Mouse (Mus musculus) liver, embryonic 11.5 days (tissue): ENCODE measurements around the gene Chmp3. TPM values are rescaled to one million over a fixed set of nuclear protein-coding genes. Genes with fewer than 3 reads are reported as not detected.

Experiments used
- ATAC-seq: fragments of 200-750 bp; cut with Nextera tagmentation; replicated peaks from 2 replicates; pipeline ENCODE4 v1.8.0; 2017; ENCODE audit warnings: moderate number of reproducible peaks, mild to moderate bottlenecking, moderate TSS enrichment, moderate library complexity; ENCODE audit not compliant: low FRiP score
- DNase-seq: peaks from one replicate; pipeline ENCODE4 v3.0.0-alpha.2; 2017; ENCODE audit warnings: low spot score
- H3K27ac ChIP-seq: fragments of 300-500 bp; sonication (generic); 2 replicates; pipeline ENCODE4 v1.5.1; 2014; ENCODE audit warnings: mild to moderate bottlenecking, low read depth, low read length, control low read depth
- H3K27me3 ChIP-seq: fragments of 300-500 bp; sonication (generic); replicated peaks from 2 replicates; pipeline ENCODE4 v1.6.1; 2014; ENCODE audit warnings: low read length, mixed read lengths; ENCODE audit not compliant: control insufficient read depth, insufficient read depth
- H3K36me3 ChIP-seq: fragments of 300-500 bp; sonication (generic); 2 replicates; pipeline ENCODE4 v1.6.1; 2014; ENCODE audit warnings: mild to moderate bottlenecking, low read length, moderate library complexity, mixed read lengths; ENCODE audit not compliant: control insufficient read depth, insufficient read depth
- H3K4me1 ChIP-seq: fragments of 300-500 bp; sonication (generic); replicated peaks from 2 replicates; pipeline ENCODE4 v1.6.1; 2014; ENCODE audit warnings: low read length, mixed read lengths; ENCODE audit not compliant: control insufficient read depth, insufficient read depth
- H3K4me2 ChIP-seq: fragments of 300-500 bp; sonication (generic); 2 replicates; pipeline ENCODE4 v1.6.1; 2014; ENCODE audit warnings: mild to moderate bottlenecking, control low read depth, moderate library complexity
- H3K4me3 ChIP-seq: fragments of 300-500 bp; sonication (generic); 2 replicates; pipeline ENCODE4 v1.5.1; 2014; ENCODE audit warnings: low read depth, low read length, control low read depth
- H3K9ac ChIP-seq: fragments of 300-500 bp; sonication (generic); 2 replicates; pipeline ENCODE4 v1.6.1; 2014; ENCODE audit warnings: low read depth, low read length, control low read depth
- H3K9me3 ChIP-seq: fragments of 300-500 bp; sonication (generic); 2 replicates; pipeline ENCODE4 v1.6.1; 2016; ENCODE audit warnings: low read length, inconsistent platforms, mixed read lengths; ENCODE audit not compliant: control insufficient read depth
- WGBS: fragments of 180-500 bp; shearing (Covaris S2); extraction: QIAGEN DNeasy Blood & Tissue Kit; methylation state at CpG from one replicate; pipeline ENCODE4 v1.1.7; 2014; 5-methylcytosine and 5-hydroxymethylcytosine counted together
- polyA plus RNA-seq: library from polyadenylated mRNA; unstranded; fragments of >200 nt; fragmentation: Nextera tagmentation; extraction: Ambion mirVana; gene quantifications from 2 replicates; pipeline ENCODE4 v1.2.1, GENCODE M21; 2014

The Chmp3 gene
- 48.2 and 54.3 TPM in 2 replicates for polyA plus RNA-seq

DNA sequence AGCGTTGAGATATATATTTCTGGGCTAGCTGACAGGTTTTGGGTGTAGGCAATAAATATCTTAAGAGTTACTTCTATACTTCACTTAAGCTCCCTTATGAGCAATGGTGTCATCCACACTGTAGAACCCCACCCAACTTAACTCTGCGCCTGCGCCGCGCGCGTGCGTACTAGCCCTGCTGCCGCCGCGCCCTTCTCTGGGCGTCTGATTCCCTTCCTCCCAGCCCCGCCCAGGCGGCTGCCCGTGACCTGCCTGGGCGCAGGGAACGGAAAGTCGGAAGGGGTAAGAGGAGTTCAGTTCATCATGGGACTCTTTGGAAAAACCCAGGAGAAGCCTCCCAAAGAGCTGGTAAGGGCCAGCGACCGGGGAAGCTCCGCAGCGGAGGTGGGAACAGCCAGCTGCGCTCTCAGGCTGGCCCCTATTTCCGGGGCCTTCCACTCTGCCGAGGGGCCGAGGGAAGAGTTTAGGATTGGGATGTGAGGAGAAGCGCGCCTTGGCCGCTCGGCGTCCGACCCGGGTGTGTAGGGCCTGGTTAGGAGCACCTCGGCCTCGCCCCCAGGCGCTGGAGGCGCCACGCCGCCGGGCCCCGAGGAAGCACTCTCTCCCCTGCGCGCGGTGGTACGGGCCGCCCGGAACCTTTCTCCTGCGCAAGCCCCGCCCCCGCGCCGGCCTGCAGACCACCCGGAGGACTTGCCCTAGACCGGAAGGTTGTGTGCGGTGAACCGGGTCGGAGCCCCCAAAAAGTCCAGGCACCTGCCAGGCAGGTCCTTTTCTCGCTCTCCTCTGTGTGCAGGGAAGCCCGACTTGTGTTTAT lies at the start of gene Chmp3:
Gene Chmp3, plus strand, starts transcription at position 112 of the 814 bp plus-strand sequence.
- H3K9me3 ChIP-seq = no peaks in the 10 kb centered on the region
- H3K4me1 ChIP-seq = peaks cover 3% of the 10 kb centered on the region
- H3K27me3 ChIP-seq = no peaks in the 10 kb centered on the region
- ATAC-seq = peak; percentile 97
- H3K36me3 ChIP-seq = peaks cover 5% of the 10 kb centered on the region; the same call in 1 of the 2 replicates
- H3K4me2 ChIP-seq = peak within 1 kb of the TSS; percentile 70
- peak within 1 kb of the TSS; percentile 96 for H3K27ac ChIP-seq
- peak; percentile 96 for DNase-seq
- under 1% methylated on average over 58 of the region's 59 CpGs for WGBS
- peak within 1 kb of the TSS; percentile 96 for H3K9ac ChIP-seq
- peak within 1 kb of the TSS; percentile 82 for H3K4me3 ChIP-seq

DNA sequence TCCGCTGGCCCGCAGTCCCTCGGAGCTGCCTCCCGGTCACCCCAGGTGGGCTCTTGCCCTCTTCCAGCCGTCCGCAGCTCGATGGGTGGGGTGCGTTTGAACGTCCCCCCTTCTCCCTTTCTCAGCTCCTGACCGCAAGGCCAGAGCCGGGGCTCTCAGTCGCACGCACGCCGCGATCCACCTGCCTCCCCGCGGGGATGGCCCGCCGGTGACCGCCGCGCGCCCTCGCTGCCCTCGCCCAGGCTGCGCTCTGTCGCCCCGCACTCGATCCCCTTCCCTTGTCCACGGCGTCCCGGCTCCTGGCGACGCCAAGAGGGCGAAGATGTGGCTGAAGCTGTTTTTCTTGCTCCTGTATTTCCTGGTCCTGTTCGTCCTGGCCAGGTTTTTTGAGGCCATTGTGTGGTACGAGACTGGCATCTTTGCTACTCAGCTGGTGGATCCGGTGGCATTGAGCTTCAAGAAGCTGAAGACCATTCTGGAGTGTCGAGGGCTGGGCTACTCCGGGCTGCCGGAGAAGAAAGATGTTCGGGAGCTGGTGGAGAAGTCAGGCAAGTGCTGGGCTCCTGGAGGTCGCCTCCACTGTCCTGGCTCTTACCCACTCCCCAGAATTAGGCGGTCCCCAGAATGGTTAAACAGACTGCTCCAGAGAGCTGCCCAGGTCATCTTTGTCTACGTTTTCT lies 49.1 kb upstream of the Chmp3 start:
- Histone ChIP-seq H3K4me2 (peak overlapping the region; percentile 92), H3K9ac (peak overlapping the region; percentile 92), H3K4me1 (peaks cover 13% of the 10 kb centered on the region), H3K27ac (peak overlapping the region; percentile 93), H3K9me3 (no peaks in the 10 kb centered on the region), H3K27me3 (no peaks in the 10 kb centered on the region), H3K4me3 (peak overlapping the region; percentile 84), H3K36me3 (no peaks in the 10 kb centered on the region; the same call in 1 of the 2 replicates)
- under 1% methylated on average over 46 of the region's 46 CpGs for WGBS
- ATAC-seq (peak; percentile 40), DNase-seq (peak; percentile 79)

GRCm38 (mm10) chr6:71500575-71500974 lies 43.0 kb upstream of the Chmp3 start:
- H3K36me3 ChIP-seq = peaks cover 6% of the 10 kb centered on the region; the same call in 1 of the 2 replicates
- H3K4me3 ChIP-seq = no peak overlapping the region
- no peak overlapping the region for H3K4me2 ChIP-seq
- H3K9ac ChIP-seq = no peak overlapping the region
- H3K9me3 ChIP-seq = no peaks in the 10 kb centered on the region
- peaks cover 4% of the 10 kb centered on the region for H3K4me1 ChIP-seq
- ATAC-seq (no peak), DNase-seq (no peak)
- 74% methylated on average over 3 of the region's 3 CpGs for WGBS
- H3K27ac ChIP-seq = no peak overlapping the region
- no peaks in the 10 kb centered on the region for H3K27me3 ChIP-seq

DNA sequence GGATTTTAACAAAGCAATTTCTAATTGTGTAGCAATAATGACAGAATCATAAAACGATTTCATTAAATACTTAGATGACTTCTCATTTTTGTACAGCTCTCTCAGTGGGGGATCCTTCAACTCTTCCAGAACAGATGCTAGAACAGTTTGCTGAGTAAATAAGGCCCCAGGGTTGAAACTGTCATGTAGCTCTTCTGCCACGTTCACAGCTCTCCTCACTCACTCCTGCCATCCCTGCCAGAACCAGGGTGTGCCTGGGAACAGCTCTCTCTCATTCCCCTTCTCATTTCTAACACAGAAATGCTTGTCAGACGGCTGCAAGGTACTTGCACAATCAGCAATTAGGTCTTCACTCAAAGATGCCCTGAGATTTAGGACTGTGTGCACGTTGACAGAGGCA lies 40.6 kb upstream of the Chmp3 start:
- WGBS = 69% methylated on average over 4 of the region's 4 CpGs
- H3K36me3 ChIP-seq = 0 out of 2 replicates have a peak, but pooled peaks cover 6% of the 10 kb centered on the region
- H3K4me3 ChIP-seq = no peak overlapping the region
- H3K4me1 ChIP-seq = no peaks in the 10 kb centered on the region
- no peak overlapping the region for H3K27ac ChIP-seq
- H3K4me2 ChIP-seq = no peak overlapping the region
- ATAC-seq (no peak), DNase-seq (no peak)
- no peaks in the 10 kb centered on the region for H3K27me3 ChIP-seq
- no peaks in the 10 kb centered on the region for H3K9me3 ChIP-seq
- no peak overlapping the region for H3K9ac ChIP-seq

DNA sequence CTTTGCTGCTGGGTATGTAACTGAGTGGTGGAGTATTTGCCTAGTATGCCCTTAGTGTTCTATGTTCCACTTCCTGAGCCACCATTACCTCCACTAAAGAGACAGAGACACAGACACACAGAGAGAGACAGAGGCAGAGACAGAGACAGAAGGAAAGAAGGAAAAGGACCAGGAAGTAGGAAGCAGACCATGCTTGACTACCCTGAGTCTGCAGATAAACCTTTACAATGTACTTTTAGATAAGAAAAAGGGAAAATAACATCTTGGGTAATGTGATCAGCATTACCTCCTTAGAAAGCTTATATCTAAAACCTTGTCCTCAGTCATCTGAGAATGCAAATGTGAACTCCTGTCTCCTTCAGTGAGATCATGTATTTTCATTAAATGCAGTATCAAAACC lies 39.9 kb upstream of the Chmp3 start:
- Histone ChIP-seq H3K27me3 (no peaks in the 10 kb centered on the region), H3K4me2 (no peak overlapping the region), H3K9me3 (no peaks in the 10 kb centered on the region), H3K36me3 (peaks cover 7% of the 10 kb centered on the region; the same call in 1 of the 2 replicates), H3K9ac (no peak overlapping the region), H3K4me1 (no peaks in the 10 kb centered on the region), H3K4me3 (no peak overlapping the region), H3K27ac (no peak overlapping the region)
- ATAC-seq (no peak), DNase-seq (no peak)

GRCm38 (mm10) chr6:71504091-71504490 lies 39.5 kb upstream of the Chmp3 start:
- 82% methylated on average over 4 of the region's 4 CpGs for WGBS
- DNase-seq = no peak

DNA sequence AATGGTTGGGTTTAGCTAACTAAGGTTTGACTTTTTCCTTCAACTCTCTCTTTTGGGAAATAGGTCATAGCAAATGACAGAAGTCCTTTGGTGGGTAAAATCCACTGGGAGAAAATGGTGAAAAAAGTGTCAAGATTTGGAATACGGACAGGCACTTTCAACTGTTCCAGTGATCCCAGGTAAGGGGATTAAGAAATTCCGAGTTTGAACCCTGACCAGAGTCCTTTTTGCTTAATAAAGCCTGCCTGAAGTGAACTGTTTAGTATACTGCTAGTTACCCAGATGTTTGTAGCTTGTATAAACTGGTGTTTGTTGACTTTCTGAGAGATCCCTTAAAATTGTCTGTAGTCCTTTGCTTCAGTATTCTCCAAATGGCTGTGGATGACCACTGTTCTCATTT lies 37.9 kb upstream of the Chmp3 start:
- ATAC-seq = no peak

More at GRCm38 (mm10) chr6:71504091-71504490, 39.5 kb upstream of the Chmp3 start:
- Histone ChIP-seq H3K4me2 (no peak overlapping the region), H3K4me1 (no peaks in the 10 kb centered on the region), H3K27ac (no peak overlapping the region), H3K27me3 (no peaks in the 10 kb centered on the region), H3K36me3 (peaks cover 9% of the 10 kb centered on the region; the same call in 1 of the 2 replicates), H3K9me3 (no peaks in the 10 kb centered on the region), H3K9ac (no peak overlapping the region), H3K4me3 (no peak overlapping the region)
- no peak for ATAC-seq

GRCm38 (mm10) chr6:71519476-71519875 lies 24.1 kb upstream of the Chmp3 start:
- Histone ChIP-seq H3K27ac (no peak overlapping the region), H3K27me3 (no peaks in the 10 kb centered on the region), H3K4me3 (no peak overlapping the region), H3K4me1 (no peaks in the 10 kb centered on the region), H3K9me3 (no peaks in the 10 kb centered on the region), H3K4me2 (no peak overlapping the region), H3K36me3 (no peaks in the 10 kb centered on the region), H3K9ac (no peak overlapping the region)
- 87% methylated on average over 4 of the region's 4 CpGs for WGBS
- DNase-seq (no peak), ATAC-seq (no peak)

More for the DNA sequence above, 37.9 kb upstream of the Chmp3 start:
- Histone ChIP-seq H3K4me1 (no peaks in the 10 kb centered on the region), H3K9ac (no peak overlapping the region), H3K27ac (no peak overlapping the region), H3K36me3 (peaks cover 10% of the 10 kb centered on the region), H3K4me2 (no peak overlapping the region), H3K27me3 (no peaks in the 10 kb centered on the region), H3K4me3 (no peak overlapping the region), H3K9me3 (no peaks in the 10 kb centered on the region)
- DNase-seq = no peak
- WGBS = 89% methylated on average over 2 of the region's 2 CpGs
